Mouse (Mus musculus): ENCODE data around the gene Gp1bb. TPM values are rescaled to one million over a fixed set of nuclear protein-coding genes. Genes with fewer than 3 reads are reported as not detected.

Gp1bb gene
- polyA plus RNA-seq, 1 experiment from 2014 or later, result 1.6 TPM

- Histone ChIP-seq H3K4me1 (peaks cover 49% of the 10 kb centered on the region), H3K9ac (no peak overlapping the region)
- no peak for ATAC-seq (replicated peaks; ENCODE audit: low FRiP score)
Measured at GRCm38 (mm10) chr16:18620201-18620600, 2.0 kb downstream of the Gp1bb start.

GRCm38 (mm10) chr16:18619110-18619509 lies 3.1 kb downstream of the Gp1bb start:
- 60% methylated on average over 4 of the region's 4 CpGs for WGBS
- H3K9me3 ChIP-seq (replicated peaks), result no peaks in the 10 kb centered on the region
- no peak overlapping the region for H3K4me3 ChIP-seq (replicated peaks)
- no peak overlapping the region for H3K27ac ChIP-seq
- no peak overlapping the region for H3K4me2 ChIP-seq
- no peak for ATAC-seq (replicated peaks; ENCODE audit: low FRiP score)
- no peak overlapping the region for H3K9ac ChIP-seq
- H3K4me1 ChIP-seq, result peaks cover 49% of the 10 kb centered on the region
- H3K36me3 ChIP-seq, result peaks cover 17% of the 10 kb centered on the region; the same call in 1 of the 2 replicates
- H3K27me3 ChIP-seq, result peaks cover 99% of the 10 kb centered on the region

More at GRCm38 (mm10) chr16:18620201-18620600, 2.0 kb downstream of the Gp1bb start:
- no peak overlapping the region for H3K27ac ChIP-seq
- peak overlapping the region; percentile 52 for H3K4me3 ChIP-seq (replicated peaks)
- H3K36me3 ChIP-seq, result peaks cover 17% of the 10 kb centered on the region; the same call in 1 of the 2 replicates
- H3K27me3 ChIP-seq, result peaks cover 99% of the 10 kb centered on the region
- H3K4me2 ChIP-seq, result peak overlapping the region; percentile 94
- WGBS, result 41% methylated on average over 6 of the region's 6 CpGs
- no peaks in the 10 kb centered on the region for H3K9me3 ChIP-seq (replicated peaks)

DNA sequence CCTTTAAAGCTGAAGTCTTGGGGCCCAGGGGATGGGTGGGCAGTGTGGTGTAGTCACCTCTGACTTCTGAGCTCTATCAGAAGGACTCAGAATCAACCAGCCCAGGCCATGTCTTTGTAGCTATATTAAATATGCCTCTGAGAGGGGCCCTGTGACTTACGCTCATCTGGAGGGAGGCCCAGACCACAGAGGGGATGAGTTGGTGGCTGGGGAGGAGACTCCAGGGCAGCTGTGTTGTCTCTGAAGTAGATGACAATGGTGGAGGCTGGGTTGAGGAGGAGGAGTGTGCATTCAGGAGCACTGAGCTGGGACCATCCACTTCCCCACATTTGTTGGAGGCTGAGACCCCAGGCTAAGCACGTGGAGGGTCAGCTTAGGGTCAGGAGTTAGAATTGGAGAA lies 3.9 kb downstream of the Gp1bb start:
- no peak overlapping the region for H3K27ac ChIP-seq
- peaks cover 99% of the 10 kb centered on the region for H3K27me3 ChIP-seq
- H3K4me2 ChIP-seq, result no peak overlapping the region
- peaks cover 9% of the 10 kb centered on the region; the same call in 1 of the 2 replicates for H3K36me3 ChIP-seq
- no peaks in the 10 kb centered on the region for H3K9me3 ChIP-seq (replicated peaks)
- H3K9ac ChIP-seq, result no peak overlapping the region
- WGBS, result 53% methylated on average over 2 of the region's 2 CpGs
- ATAC-seq (replicated peaks; ENCODE audit: low FRiP score), result no peak
- no peak overlapping the region for H3K4me3 ChIP-seq (replicated peaks)
- H3K4me1 ChIP-seq, result peaks cover 53% of the 10 kb centered on the region

GRCm38 (mm10) chr16:18617370-18618065 lies 4.7 kb downstream of the Gp1bb start:
- H3K27me3 ChIP-seq, result peaks cover 96% of the 10 kb centered on the region

GRCm38 (mm10) chr16:18613301-18613700 lies 8.9 kb downstream of the Gp1bb start:
- Histone ChIP-seq H3K4me2 (no peak overlapping the region), H3K9me3 (replicated peaks) (no peaks in the 10 kb centered on the region), H3K9ac (no peak overlapping the region), H3K27me3 (peaks cover 92% of the 10 kb centered on the region), H3K4me3 (replicated peaks) (no peak overlapping the region), H3K36me3 (no peaks in the 10 kb centered on the region), H3K4me1 (peaks cover 60% of the 10 kb centered on the region), H3K27ac (no peak overlapping the region)
- 35% methylated on average over 3 of the region's 3 CpGs for WGBS
- ATAC-seq (replicated peaks; ENCODE audit: low FRiP score), result no peak

More at GRCm38 (mm10) chr16:18617370-18618065, 4.7 kb downstream of the Gp1bb start:
- no peaks in the 10 kb centered on the region for H3K9me3 ChIP-seq (replicated peaks)
- peak overlapping the region; percentile 55 for H3K4me2 ChIP-seq
- peak overlapping the region; percentile 25 for H3K4me3 ChIP-seq (replicated peaks)
- 0 out of 2 replicates have a peak, but pooled peaks cover 1% of the 10 kb centered on the region for H3K36me3 ChIP-seq
- H3K4me1 ChIP-seq, result peaks cover 55% of the 10 kb centered on the region
- ATAC-seq (replicated peaks; ENCODE audit: low FRiP score), result peak; percentile 41; the same call in 1 of the 2 replicates
- 1% methylated on average over 27 of the region's 27 CpGs for WGBS
- H3K9ac ChIP-seq, result no peak overlapping the region
- H3K27ac ChIP-seq, result no peak overlapping the region

DNA sequence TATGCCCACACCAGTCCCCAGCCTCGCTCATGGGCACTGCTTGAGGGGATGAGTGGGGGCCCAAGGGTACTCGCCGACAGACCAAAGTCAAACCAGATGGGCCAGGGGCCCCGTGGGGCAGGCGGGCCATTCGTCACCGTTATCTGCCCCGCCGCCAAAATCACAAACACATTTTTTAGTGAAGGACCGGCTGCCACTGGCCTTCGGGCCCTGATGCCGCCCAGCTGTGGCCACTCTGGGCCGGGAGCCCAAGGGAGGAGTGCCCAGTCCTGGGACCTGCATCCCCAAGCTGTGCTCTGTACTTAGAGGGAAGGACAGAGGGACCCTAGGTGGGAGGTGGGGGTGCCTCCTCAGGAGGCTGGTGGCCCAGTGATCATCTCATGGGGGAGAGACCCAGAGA lies 10.5 kb downstream of the Gp1bb start:
- H3K4me2 ChIP-seq, result no peak overlapping the region
- no peak overlapping the region for H3K9ac ChIP-seq
- H3K4me1 ChIP-seq, result peaks cover 54% of the 10 kb centered on the region
- no peak for ATAC-seq (replicated peaks; ENCODE audit: low FRiP score)
- H3K4me3 ChIP-seq (replicated peaks), result no peak overlapping the region
- peaks cover 78% of the 10 kb centered on the region for H3K27me3 ChIP-seq
- no peaks in the 10 kb centered on the region for H3K36me3 ChIP-seq
- H3K9me3 ChIP-seq (replicated peaks), result no peaks in the 10 kb centered on the region
- H3K27ac ChIP-seq, result no peak overlapping the region
- WGBS, result 36% methylated on average over 13 of the region's 13 CpGs

DNA sequence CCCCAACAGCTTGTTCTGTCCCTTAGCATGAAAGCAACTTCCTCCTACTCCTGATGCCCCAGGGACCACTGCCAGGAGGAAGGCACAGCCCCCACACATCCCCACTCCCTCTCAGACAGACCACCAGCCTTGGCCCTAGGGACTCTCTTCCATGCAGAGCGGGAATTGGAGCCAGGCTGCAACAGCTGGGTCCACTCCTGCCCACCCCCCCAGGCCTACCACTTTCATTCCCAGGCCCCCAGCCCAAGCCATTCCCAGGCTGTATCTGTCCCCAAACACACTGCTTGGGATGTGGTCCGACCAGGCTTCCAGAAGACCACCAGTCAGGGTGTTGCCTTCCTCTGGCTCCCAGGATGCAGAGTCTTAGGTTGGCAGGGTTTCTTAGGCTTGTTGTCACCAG lies 13.1 kb downstream of the Gp1bb start:
- H3K27me3 ChIP-seq, result peaks cover 72% of the 10 kb centered on the region
- no peak overlapping the region for H3K9ac ChIP-seq
- ATAC-seq (replicated peaks; ENCODE audit: low FRiP score), result no peak
- H3K9me3 ChIP-seq (replicated peaks), result no peaks in the 10 kb centered on the region
- no peak overlapping the region for H3K27ac ChIP-seq
- H3K4me1 ChIP-seq, result peaks cover 51% of the 10 kb centered on the region
- WGBS, result 41% methylated on average over 2 of the region's 2 CpGs
- H3K36me3 ChIP-seq, result no peaks in the 10 kb centered on the region
- no peak overlapping the region for H3K4me3 ChIP-seq (replicated peaks)
- H3K4me2 ChIP-seq, result no peak overlapping the region

DNA sequence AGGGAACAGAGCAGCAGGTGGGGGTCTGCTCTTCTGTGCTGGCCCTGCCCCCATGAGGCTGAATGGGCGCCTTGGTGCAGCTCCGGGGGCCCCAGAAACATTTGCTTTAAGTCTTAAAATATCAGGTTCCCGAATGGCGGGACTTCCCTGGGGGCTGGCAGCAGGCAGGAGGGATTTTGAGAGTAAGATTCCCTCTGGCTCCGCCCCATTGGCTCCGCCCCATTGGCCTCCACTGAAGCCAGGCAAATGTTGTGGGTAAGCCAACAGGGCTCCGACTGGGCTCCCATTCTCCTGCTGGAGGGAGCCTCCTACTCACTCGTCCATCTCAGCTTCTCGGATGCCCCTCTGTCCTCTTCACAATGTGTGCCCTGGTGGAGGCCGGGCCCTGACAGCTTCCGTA lies 14.0 kb downstream of the Gp1bb start:
- peaks cover 68% of the 10 kb centered on the region for H3K27me3 ChIP-seq
- no peak overlapping the region for H3K9ac ChIP-seq
- ATAC-seq (replicated peaks; ENCODE audit: low FRiP score), result peak; percentile 23; the same call in 1 of the 2 replicates
- peaks cover 50% of the 10 kb centered on the region for H3K4me1 ChIP-seq
- H3K27ac ChIP-seq, result no peak overlapping the region
- no peaks in the 10 kb centered on the region for H3K36me3 ChIP-seq
- H3K4me3 ChIP-seq (replicated peaks), result peak overlapping the region; percentile 17; the same call in 1 of the 2 replicates
- WGBS, result 10% methylated on average over 11 of the region's 11 CpGs
- H3K4me2 ChIP-seq, result peak overlapping the region; percentile 46
- no peaks in the 10 kb centered on the region for H3K9me3 ChIP-seq (replicated peaks)

- peaks cover 41% of the 10 kb centered on the region for H3K4me1 ChIP-seq
- H3K27me3 ChIP-seq, result peaks cover 48% of the 10 kb centered on the region
- H3K9ac ChIP-seq, result no peak overlapping the region
- no peaks in the 10 kb centered on the region for H3K9me3 ChIP-seq (replicated peaks)
- no peaks in the 10 kb centered on the region for H3K36me3 ChIP-seq
- ATAC-seq (replicated peaks; ENCODE audit: low FRiP score), result no peak
- no peak overlapping the region for H3K4me3 ChIP-seq (replicated peaks)
- H3K27ac ChIP-seq, result no peak overlapping the region
- no peak overlapping the region for H3K4me2 ChIP-seq
- 85% methylated on average over 5 of the region's 5 CpGs for WGBS
Measured at GRCm38 (mm10) chr16:18605705-18606104, 16.5 kb downstream of the Gp1bb start.

GRCm38 (mm10) chr16:18604267-18604701 lies 17.9 kb downstream of the Gp1bb start:
- Histone ChIP-seq H3K27me3 (peaks cover 43% of the 10 kb centered on the region), H3K9me3 (replicated peaks) (no peaks in the 10 kb centered on the region), H3K9ac (no peak overlapping the region), H3K4me1 (peaks cover 38% of the 10 kb centered on the region), H3K4me2 (no peak overlapping the region), H3K36me3 (no peaks in the 10 kb centered on the region), H3K4me3 (replicated peaks) (no peak overlapping the region), H3K27ac (no peak overlapping the region)
- ATAC-seq (replicated peaks; ENCODE audit: low FRiP score), result peak; percentile 40
- WGBS, result 31% methylated on average over 8 of the region's 8 CpGs

DNA sequence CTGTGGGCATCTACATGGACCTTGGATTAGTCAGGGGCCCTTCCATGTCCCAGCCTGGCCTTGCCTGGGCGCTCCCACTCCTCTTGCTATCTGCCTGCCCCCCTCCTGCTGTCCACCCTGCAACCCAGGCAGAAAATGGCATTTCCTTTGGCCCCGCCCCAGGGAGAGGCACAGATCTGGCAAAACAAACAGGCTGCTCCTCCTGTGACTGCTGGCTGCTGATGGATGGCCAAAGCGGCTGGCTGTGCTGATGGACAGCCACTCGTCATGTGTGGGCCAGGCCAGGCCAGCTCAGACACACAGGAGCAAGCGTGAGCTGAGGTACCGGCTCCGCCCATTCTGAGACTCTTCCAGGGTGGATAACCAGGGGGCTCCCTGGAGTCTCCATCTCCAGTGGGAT lies 20.8 kb downstream of the Gp1bb start:
- no peak for ATAC-seq (replicated peaks; ENCODE audit: low FRiP score)

GRCm38 (mm10) chr16:18598006-18598405 lies 24.2 kb downstream of the Gp1bb start:
- H3K27ac ChIP-seq, result no peak overlapping the region
- ATAC-seq (replicated peaks; ENCODE audit: low FRiP score), result no peak
- H3K27me3 ChIP-seq, result peaks cover 63% of the 10 kb centered on the region
- H3K4me1 ChIP-seq, result peaks cover 17% of the 10 kb centered on the region
- WGBS, result 58% methylated on average over 3 of the region's 3 CpGs
- H3K4me3 ChIP-seq (replicated peaks), result no peak overlapping the region
- H3K36me3 ChIP-seq, result no peaks in the 10 kb centered on the region
- H3K9ac ChIP-seq, result no peak overlapping the region
- H3K9me3 ChIP-seq (replicated peaks), result no peaks in the 10 kb centered on the region
- no peak overlapping the region for H3K4me2 ChIP-seq

More for the DNA sequence above, 20.8 kb downstream of the Gp1bb start:
- H3K27ac ChIP-seq, result no peak overlapping the region
- WGBS, result 51% methylated on average over 7 of the region's 7 CpGs
- peaks cover 23% of the 10 kb centered on the region for H3K4me1 ChIP-seq
- H3K4me3 ChIP-seq (replicated peaks), result no peak overlapping the region
- H3K9me3 ChIP-seq (replicated peaks), result no peaks in the 10 kb centered on the region
- no peak overlapping the region for H3K4me2 ChIP-seq
- H3K27me3 ChIP-seq, result peaks cover 56% of the 10 kb centered on the region
- H3K9ac ChIP-seq, result no peak overlapping the region
- H3K36me3 ChIP-seq, result no peaks in the 10 kb centered on the region
